Mouse (Mus musculus) spleen, postnatal 36 days (tissue): ENCODE measurements around the gene Chrd.
A peak's percentile ranks its signal among the peaks of the same experiment; 100 is the strongest.

ENCODE experiments used
- DNase-seq, 2 experiments: peaks; one replicate each; pipeline ENCODE4 v3.0.0; 2022; ENCODE audit warnings: low spot score in 2 of 2, mixed read lengths in 1 of 2

The Chrd gene

GRCm38 (mm10) chr16:20710810-20711209, 22.1 kb upstream of the Chrd start:
- DNase-seq: no peak

GRCm38 (mm10) chr16:20712190-20712589, 20.7 kb upstream of the Chrd start:
- DNase-seq: no peak

GRCm38 (mm10) chr16:20712889-20713288, 20.0 kb upstream of the Chrd start:
- DNase-seq: peak in 1 of 2 experiments; percentile 39

GRCm38 (mm10) chr16:20714307-20715080, 18.4 kb upstream of the Chrd start:
- DNase-seq: no peak

GRCm38 (mm10) chr16:20715161-20715560, 17.8 kb upstream of the Chrd start:
- DNase-seq: no peak

- no peak for DNase-seq
These were observed 17.4 kb upstream of the Chrd start for GRCm38 (mm10) chr16:20715566-20715965.

GRCm38 (mm10) chr16:20715976-20716840, 16.7 kb upstream of the Chrd start:
- DNase-seq: peak; percentile 66 to 68

GRCm38 (mm10) chr16:20716841-20717180, 16.1 kb upstream of the Chrd start:
- DNase-seq: no peak

GRCm38 (mm10) chr16:20717181-20717977, 15.5 kb upstream of the Chrd start, which contains the start of the genes Polr2h and Clcn2:
Gene Polr2h (plus strand): TSS chr16:20717665.
Gene Clcn2 (minus strand): TSS chr16:20717746.
- peak; percentile 98 for DNase-seq

GRCm38 (mm10) chr16:20717978-20718670, 14.8 kb upstream of the Chrd start:
- no peak for DNase-seq

- no peak for DNase-seq
These were observed 11.1 kb upstream of the Chrd start for GRCm38 (mm10) chr16:20721808-20722207.

GRCm38 (mm10) chr16:20722736-20723135, 10.2 kb upstream of the Chrd start:
- no peak for DNase-seq

- no peak for DNase-seq
These were observed 9.7 kb upstream of the Chrd start for GRCm38 (mm10) chr16:20723247-20723646.

GRCm38 (mm10) chr16:20724338-20724748, 8.6 kb upstream of the Chrd start:
- DNase-seq: no peak

- no peak for DNase-seq
These were observed 7.6 kb upstream of the Chrd start for GRCm38 (mm10) chr16:20725321-20725720.

- no peak for DNase-seq
These were observed 7.2 kb upstream of the Chrd start for GRCm38 (mm10) chr16:20725750-20726149.

GRCm38 (mm10) chr16:20726384-20726783, 6.5 kb upstream of the Chrd start:
- no peak for DNase-seq

GRCm38 (mm10) chr16:20730293-20730711, 2.6 kb upstream of the Chrd start:
- DNase-seq: no peak

GRCm38 (mm10) chr16:20731688-20732087, 1.2 kb upstream of the Chrd start:
- DNase-seq: no peak

GRCm38 (mm10) chr16:20732251-20732924, 539 bp upstream of the Chrd start:
- no peak for DNase-seq
